Mouse (Mus musculus): Measurements from ENCODE around the gene Pgam1. TPM values are rescaled to one million over a fixed set of nuclear protein-coding genes. Genes with fewer than 3 reads are reported as not detected.

Pgam1 gene
- polyA plus RNA-seq, 1 experiment, result 552 TPM

GRCm38 (mm10) chr19:41934124-41934523, 22.4 kb downstream of the Pgam1 start:
- H3K4me2 ChIP-seq (ENCODE audit: low read depth), result peak overlapping the region; percentile 81
- H3K79me2 ChIP-seq (ENCODE audit: control insufficient read depth, insufficient read depth), result peaks cover 64% of the 10 kb centered on the region
- no peak for TF ChIP-seq POLR2A (IDR thresholded peaks at IDR 0.05; ENCODE audit: insufficient read length, low read depth)
- no peak for TF ChIP-seq TCF3 (IDR thresholded peaks at IDR 0.05; ENCODE audit: insufficient read length, low read depth)
- TF ChIP-seq E2F4 (IDR thresholded peaks at IDR 0.05; ENCODE audit: insufficient read depth), result no peak
- TF ChIP-seq SRF (IDR thresholded peaks at IDR 0.05; ENCODE audit: control insufficient read depth, insufficient read length, low read depth), result no peak
- TF ChIP-seq POLR2AphosphoS2 (IDR thresholded peaks at IDR 0.05; ENCODE audit: insufficient read length, low read depth), result no peak
- no peak for TF ChIP-seq USF1 (IDR thresholded peaks at IDR 0.05; ENCODE audit: low read depth)
- no peak for TF ChIP-seq MAX (IDR thresholded peaks at IDR 0.05; ENCODE audit: low read depth)
- no peak for TF ChIP-seq MYOG (IDR thresholded peaks at IDR 0.05; ENCODE audit: control insufficient read depth in 1 of 3, insufficient read depth in 1 of 3, insufficient read length in 2 of 3, low read depth in 2 of 3)
- no peak for TF ChIP-seq TCF12 (IDR thresholded peaks at IDR 0.05; ENCODE audit: insufficient read depth, poor library complexity, severe bottlenecking)
- no peak for TF ChIP-seq REST (IDR thresholded peaks at IDR 0.05; ENCODE audit: insufficient read depth, insufficient read length)
- no peak for TF ChIP-seq CEBPB (IDR thresholded peaks at IDR 0.05; ENCODE audit: insufficient read depth, poor library complexity, severe bottlenecking)
- no peak for TF ChIP-seq MYOD1 (IDR thresholded peaks at IDR 0.05; ENCODE audit: control insufficient read depth in 1 of 3, insufficient read length in 2 of 3, low read depth in 2 of 3)
- peak overlapping the region; percentile 95 for H3K4me3 ChIP-seq
- H3K27me3 ChIP-seq (ENCODE audit: control insufficient read depth, insufficient read depth, insufficient read length), result no peaks in the 10 kb centered on the region
- peaks cover 14% of the 10 kb centered on the region for H3K36me3 ChIP-seq (ENCODE audit: control insufficient read depth, insufficient read depth)
- H3ac ChIP-seq (ENCODE audit: control insufficient read depth, insufficient read length), result peak overlapping the region; percentile 75

- Histone ChIP-seq H3K79me2 (ENCODE audit: control insufficient read depth, insufficient read depth) (peaks cover 75% of the 10 kb centered on the region), H3K4me3 (peak overlapping the region; percentile 95), H3K27me3 (ENCODE audit: control insufficient read depth, insufficient read depth, insufficient read length) (no peaks in the 10 kb centered on the region), H3K4me2 (ENCODE audit: low read depth) (peak overlapping the region; percentile 81), H3ac (ENCODE audit: control insufficient read depth, insufficient read length) (no peak overlapping the region), H3K36me3 (ENCODE audit: control insufficient read depth, insufficient read depth) (peaks cover 18% of the 10 kb centered on the region)
- TF ChIP-seq USF1 (IDR thresholded peaks at IDR 0.05; ENCODE audit: low read depth), result no peak
- TF ChIP-seq CEBPB (IDR thresholded peaks at IDR 0.05; ENCODE audit: insufficient read depth, poor library complexity, severe bottlenecking), result no peak
- no peak for TF ChIP-seq SRF (IDR thresholded peaks at IDR 0.05; ENCODE audit: control insufficient read depth, insufficient read length, low read depth)
- no peak for TF ChIP-seq MYOD1 (IDR thresholded peaks at IDR 0.05; ENCODE audit: control insufficient read depth in 1 of 3, insufficient read length in 2 of 3, low read depth in 2 of 3)
- no peak for TF ChIP-seq POLR2A (IDR thresholded peaks at IDR 0.05; ENCODE audit: insufficient read length, low read depth)
- no peak for TF ChIP-seq REST (IDR thresholded peaks at IDR 0.05; ENCODE audit: insufficient read depth, insufficient read length)
- TF ChIP-seq MAX (IDR thresholded peaks at IDR 0.05; ENCODE audit: low read depth), result no peak
- TF ChIP-seq TCF3 (IDR thresholded peaks at IDR 0.05; ENCODE audit: insufficient read length, low read depth), result no peak
These were observed 24.2 kb downstream of the Pgam1 start for GRCm38 (mm10) chr19:41935921-41936320.

- peaks cover 41% of the 10 kb centered on the region for H3K36me3 ChIP-seq (ENCODE audit: control insufficient read depth, insufficient read depth)
- H3K79me2 ChIP-seq (ENCODE audit: control insufficient read depth, insufficient read depth), result peaks cover 51% of the 10 kb centered on the region
- no peaks in the 10 kb centered on the region for H3K27me3 ChIP-seq (ENCODE audit: control insufficient read depth, insufficient read depth, insufficient read length)
- no peak overlapping the region for H3ac ChIP-seq (ENCODE audit: control insufficient read depth, insufficient read length)
- no peak for TF ChIP-seq SRF (IDR thresholded peaks at IDR 0.05; ENCODE audit: control insufficient read depth, insufficient read length, low read depth)
- TF ChIP-seq USF1 (IDR thresholded peaks at IDR 0.05; ENCODE audit: low read depth), result no peak
- TF ChIP-seq POLR2AphosphoS2 (IDR thresholded peaks at IDR 0.05; ENCODE audit: insufficient read length, low read depth), result peak; percentile 51
- H3K4me2 ChIP-seq (ENCODE audit: low read depth), result no peak overlapping the region
- no peak overlapping the region for H3K4me3 ChIP-seq
These were observed 26.8 kb downstream of the Pgam1 start for GRCm38 (mm10) chr19:41938539-41938938.

GRCm38 (mm10) chr19:41943841-41944240, 32.1 kb downstream of the Pgam1 start:
- TF ChIP-seq REST (IDR thresholded peaks at IDR 0.05; ENCODE audit: insufficient read depth, insufficient read length), result no peak
- no peak for TF ChIP-seq TCF3 (IDR thresholded peaks at IDR 0.05; ENCODE audit: insufficient read length, low read depth)
- no peak for TF ChIP-seq MAX (IDR thresholded peaks at IDR 0.05; ENCODE audit: low read depth)
- no peak for TF ChIP-seq USF1 (IDR thresholded peaks at IDR 0.05; ENCODE audit: low read depth)
- no peak for TF ChIP-seq SRF (IDR thresholded peaks at IDR 0.05; ENCODE audit: control insufficient read depth, insufficient read length, low read depth)
- no peak for TF ChIP-seq POLR2AphosphoS2 (IDR thresholded peaks at IDR 0.05; ENCODE audit: insufficient read length, low read depth)
- no peak for TF ChIP-seq POLR2A (IDR thresholded peaks at IDR 0.05; ENCODE audit: insufficient read length, low read depth)
- no peak for TF ChIP-seq E2F4 (IDR thresholded peaks at IDR 0.05; ENCODE audit: insufficient read depth)
- no peak for TF ChIP-seq MYOD1 (IDR thresholded peaks at IDR 0.05; ENCODE audit: control insufficient read depth in 1 of 3, insufficient read length in 2 of 3, low read depth in 2 of 3)
- no peak for TF ChIP-seq MYOG (IDR thresholded peaks at IDR 0.05; ENCODE audit: control insufficient read depth in 1 of 3, insufficient read depth in 1 of 3, insufficient read length in 2 of 3, low read depth in 2 of 3)
- TF ChIP-seq CEBPB (IDR thresholded peaks at IDR 0.05; ENCODE audit: insufficient read depth, poor library complexity, severe bottlenecking), result no peak
- TF ChIP-seq TCF12 (IDR thresholded peaks at IDR 0.05; ENCODE audit: insufficient read depth, poor library complexity, severe bottlenecking), result no peak
- no peak overlapping the region for H3K4me2 ChIP-seq (ENCODE audit: low read depth)
- H3K4me3 ChIP-seq, result no peak overlapping the region
- H3K27me3 ChIP-seq (ENCODE audit: control insufficient read depth, insufficient read depth, insufficient read length), result no peaks in the 10 kb centered on the region
- no peak overlapping the region for H3ac ChIP-seq (ENCODE audit: control insufficient read depth, insufficient read length)
- H3K36me3 ChIP-seq (ENCODE audit: control insufficient read depth, insufficient read depth), result peaks cover 73% of the 10 kb centered on the region
- H3K79me2 ChIP-seq (ENCODE audit: control insufficient read depth, insufficient read depth), result peaks cover 14% of the 10 kb centered on the region

- H3K79me2 ChIP-seq (ENCODE audit: control insufficient read depth, insufficient read depth), result no peaks in the 10 kb centered on the region
- no peak overlapping the region for H3K4me2 ChIP-seq (ENCODE audit: low read depth)
- H3K27me3 ChIP-seq (ENCODE audit: control insufficient read depth, insufficient read depth, insufficient read length), result no peaks in the 10 kb centered on the region
- H3K36me3 ChIP-seq (ENCODE audit: control insufficient read depth, insufficient read depth), result peaks cover 65% of the 10 kb centered on the region
- H3K4me3 ChIP-seq, result no peak overlapping the region
- H3ac ChIP-seq (ENCODE audit: control insufficient read depth, insufficient read length), result no peak overlapping the region
- TF ChIP-seq MYOG (IDR thresholded peaks at IDR 0.05; ENCODE audit: control insufficient read depth in 1 of 3, insufficient read depth in 1 of 3, insufficient read length in 2 of 3, low read depth in 2 of 3) (peak in 2 of 3 experiments; percentile 54 to 73), CEBPB (IDR thresholded peaks at IDR 0.05; ENCODE audit: insufficient read depth, poor library complexity, severe bottlenecking) (no peak), REST (IDR thresholded peaks at IDR 0.05; ENCODE audit: insufficient read depth, insufficient read length) (no peak), POLR2A (IDR thresholded peaks at IDR 0.05; ENCODE audit: insufficient read length, low read depth) (no peak), MYOD1 (IDR thresholded peaks at IDR 0.05; ENCODE audit: control insufficient read depth in 1 of 3, insufficient read length in 2 of 3, low read depth in 2 of 3) (peak; percentile 40 to 81 (median 81))
These were observed 40.6 kb downstream of the Pgam1 start for GRCm38 (mm10) chr19:41952287-41952686.
